Mouse (Mus musculus) left cerebral cortex, adult 18-20 months (tissue): ENCODE measurements around the gene Des. TPM values are rescaled to one million over a fixed set of nuclear protein-coding genes. Genes with fewer than 3 reads are reported as not detected.

Source experiments
- DNase-seq, 2 experiments: peaks; one replicate each; pipeline ENCODE4 v3.0.0; 2021 to 2022; ENCODE audit warnings: low spot score in 2 of 2, mixed read lengths in 1 of 2
- total RNA-seq, 2 experiments: library from RNA; stranded (reverse); gene quantifications; 2 replicates each; pipeline ENCODE4 v1.2.3; 2021

The Des gene
- total RNA-seq, 2 experiments from 2014 or later: 0.88 to 0.91 TPM

GRCm38 (mm10) chr1:75345036-75345935, 14.8 kb upstream of the Des start:
- DNase-seq: no peak

DNA sequence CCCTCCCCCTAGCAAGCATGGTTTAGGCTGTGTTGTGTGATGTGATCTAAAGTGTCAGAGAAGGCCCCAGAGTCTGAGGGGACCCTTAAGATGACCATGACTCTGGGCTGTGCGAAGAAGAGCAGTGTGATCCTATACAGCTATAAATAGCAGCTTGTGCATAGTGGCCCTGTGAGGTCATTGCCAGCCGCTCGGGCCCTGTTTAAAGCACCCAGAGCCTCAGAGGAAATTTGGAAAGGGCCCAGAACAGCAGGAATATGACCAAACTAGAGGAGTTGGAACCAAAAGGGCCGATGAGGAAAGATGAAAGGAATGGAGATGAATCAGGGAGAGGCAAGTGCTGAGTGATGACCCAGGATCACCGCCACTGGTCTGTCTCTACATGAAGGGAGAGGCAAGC, 12.8 kb upstream of the Des start:
- DNase-seq: no peak

GRCm38 (mm10) chr1:75349275-75349674, 10.9 kb upstream of the Des start:
- DNase-seq: no peak

- DNase-seq: no peak
These were observed 2.9 kb upstream of the Des start for GRCm38 (mm10) chr1:75357261-75357660.

DNA sequence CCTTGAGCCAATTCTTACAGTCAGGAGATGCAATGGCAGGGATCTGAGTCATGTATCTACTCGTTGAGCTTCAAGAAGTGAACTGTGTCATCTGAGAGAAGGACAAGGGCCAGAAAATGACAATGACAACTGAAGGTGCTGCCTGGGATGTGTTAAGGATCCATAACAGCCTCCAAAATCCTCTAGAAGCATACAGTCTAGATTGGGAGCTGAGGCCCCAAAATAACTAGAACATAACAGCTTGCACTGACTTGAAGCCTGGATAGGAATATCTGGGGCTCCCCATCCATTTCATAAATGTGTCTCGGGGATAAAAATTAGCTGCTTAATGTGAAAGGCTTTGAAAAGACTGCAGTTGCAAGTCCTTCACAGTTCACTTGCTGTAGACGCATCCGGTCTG, 2.1 kb upstream of the Des start:
- DNase-seq: no peak

- DNase-seq: peak; percentile 51 to 58
These were observed 783 bp upstream of the Des start for GRCm38 (mm10) chr1:75359346-75359745.

DNA sequence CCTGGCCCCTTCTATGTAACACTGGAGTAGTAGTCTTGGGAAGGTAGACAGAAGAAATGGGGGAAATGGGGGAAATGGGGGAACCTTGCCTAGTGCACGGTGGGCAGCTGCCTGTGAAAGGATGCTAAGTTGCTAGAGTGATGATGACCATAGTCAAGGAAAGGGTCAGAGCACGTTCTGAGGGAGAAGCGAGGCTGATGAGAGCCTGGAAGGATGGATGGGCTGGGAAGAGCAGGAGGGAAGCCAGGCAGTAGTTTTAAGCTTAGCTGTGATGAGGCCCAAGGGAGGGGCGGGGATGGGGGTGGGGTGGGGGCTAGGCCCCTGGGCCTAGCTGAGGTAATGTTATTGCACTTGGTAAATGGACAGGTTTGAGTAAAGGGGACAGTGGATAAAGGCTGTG, 994 bp downstream of the Des start:
- DNase-seq: no peak

DNA sequence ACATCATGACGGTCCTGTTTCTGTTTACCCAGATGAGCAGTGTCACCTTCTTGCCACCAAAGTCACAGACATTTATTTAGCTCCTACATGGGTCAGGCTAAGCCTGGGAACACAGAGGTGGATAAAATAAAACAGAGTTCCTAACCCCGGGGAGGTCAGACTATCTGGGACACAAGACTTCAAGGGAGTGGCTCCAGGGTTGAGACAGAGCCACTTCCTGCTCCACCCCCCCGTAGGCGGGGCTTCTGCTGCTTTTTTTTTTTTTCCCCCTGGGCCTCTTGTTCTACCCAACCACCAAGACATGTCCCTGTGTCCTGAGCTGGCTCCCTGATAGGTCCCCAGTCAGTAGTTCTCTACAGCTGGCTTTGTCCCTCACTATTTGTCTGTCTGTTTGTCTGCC, 1.6 kb downstream of the Des start:
- no peak for DNase-seq

DNA sequence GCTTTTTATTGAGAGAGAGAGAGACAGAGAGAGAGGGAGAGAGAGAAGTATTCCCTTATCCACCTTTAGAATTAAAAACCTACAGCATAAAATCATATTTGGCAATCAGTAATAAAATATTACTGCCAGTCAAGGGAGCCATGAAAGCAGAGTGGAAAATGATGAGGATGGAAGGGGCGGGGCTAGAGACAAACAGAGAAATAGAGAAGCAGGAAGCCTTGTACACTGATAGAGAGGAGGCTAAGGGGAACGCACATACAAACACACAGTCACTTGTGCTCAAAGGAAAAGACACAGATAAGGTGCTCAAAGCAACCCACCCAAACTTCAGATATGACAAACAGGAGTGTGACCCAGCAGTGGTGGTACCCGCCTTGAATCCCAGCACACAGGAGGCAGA, 3.7 kb downstream of the Des start:
- no peak for DNase-seq

- no peak for DNase-seq
These were observed 5.5 kb downstream of the Des start for GRCm38 (mm10) chr1:75365510-75366137.

DNA sequence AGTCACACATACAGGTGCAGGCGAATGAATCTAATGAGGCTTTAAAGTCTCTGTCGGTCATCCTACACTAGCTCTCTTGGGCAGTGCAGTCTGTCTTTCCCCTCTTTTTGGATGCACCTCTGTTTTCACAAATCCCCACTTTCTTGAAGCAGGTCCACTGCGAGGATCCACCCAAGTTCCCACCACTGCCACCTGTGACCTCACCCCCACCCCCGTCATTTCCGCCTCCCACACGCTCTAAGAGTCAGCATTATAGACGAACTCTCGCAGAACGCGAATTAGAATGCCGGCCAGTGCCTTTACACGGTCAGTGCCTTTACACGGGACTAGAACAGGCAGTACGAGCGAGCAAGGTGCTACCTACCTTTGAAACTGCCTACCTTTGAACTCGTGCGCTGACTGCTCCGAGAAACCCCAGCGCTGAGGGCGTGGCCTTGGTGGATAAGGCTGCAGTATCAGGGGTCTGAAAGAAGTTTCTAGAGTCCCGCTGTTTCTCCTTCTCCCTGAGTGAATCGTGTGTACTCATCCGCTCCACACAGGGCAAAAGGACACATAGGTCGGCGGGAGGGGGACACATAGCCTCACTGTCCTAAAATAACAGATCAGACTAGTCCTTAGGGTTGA, 9.3 kb downstream of the Des start:
- no peak for DNase-seq

DNA sequence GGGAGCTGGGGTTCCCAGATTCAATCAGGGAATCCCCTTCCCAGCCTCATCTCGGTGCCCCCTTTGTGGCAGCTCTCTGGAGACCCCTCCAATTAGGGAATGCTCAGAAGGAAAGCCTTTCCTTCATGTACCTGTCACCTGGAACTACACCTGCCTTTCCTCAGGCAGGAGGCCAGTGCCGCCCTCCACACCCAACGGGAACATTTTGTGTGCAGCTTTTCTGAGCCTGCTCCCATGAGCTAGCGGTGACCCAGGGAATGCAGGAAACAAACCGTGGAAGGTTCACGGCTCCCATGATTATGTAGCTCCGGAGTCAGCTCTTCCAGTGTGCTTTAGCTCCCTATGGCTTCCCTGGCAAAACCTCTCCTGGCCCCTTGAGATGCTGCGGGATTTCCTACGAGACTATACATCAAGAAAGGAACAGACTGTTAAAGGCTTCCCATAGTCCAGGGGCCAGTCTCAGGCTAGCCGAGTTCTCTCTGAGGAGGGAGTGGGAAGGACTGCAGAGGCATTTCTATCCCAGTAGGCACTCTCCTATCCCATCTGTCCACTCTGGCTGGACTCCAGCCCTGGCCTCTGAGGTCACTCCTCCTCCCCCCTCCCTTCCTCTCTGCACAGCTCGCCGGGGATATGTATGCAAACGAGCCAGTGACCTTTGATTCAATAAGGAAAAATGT, 10.0 kb downstream of the Des start:
- DNase-seq: no peak

GRCm38 (mm10) chr1:75371317-75372095, 11.4 kb downstream of the Des start:
- DNase-seq: peak in 1 of 2 experiments; percentile 48

- DNase-seq: no peak
These were observed 12.3 kb downstream of the Des start for GRCm38 (mm10) chr1:75372450-75372849.

GRCm38 (mm10) chr1:75373276-75373675, 13.1 kb downstream of the Des start:
- no peak for DNase-seq

GRCm38 (mm10) chr1:75374950-75375936, 15.1 kb downstream of the Des start, which contains the start of gene Speg:
Gene Speg (plus strand): TSS chr1:75375297.
- DNase-seq: no peak

- no peak for DNase-seq
These were observed 19.1 kb downstream of the Des start for GRCm38 (mm10) chr1:75379196-75379595.

DNA sequence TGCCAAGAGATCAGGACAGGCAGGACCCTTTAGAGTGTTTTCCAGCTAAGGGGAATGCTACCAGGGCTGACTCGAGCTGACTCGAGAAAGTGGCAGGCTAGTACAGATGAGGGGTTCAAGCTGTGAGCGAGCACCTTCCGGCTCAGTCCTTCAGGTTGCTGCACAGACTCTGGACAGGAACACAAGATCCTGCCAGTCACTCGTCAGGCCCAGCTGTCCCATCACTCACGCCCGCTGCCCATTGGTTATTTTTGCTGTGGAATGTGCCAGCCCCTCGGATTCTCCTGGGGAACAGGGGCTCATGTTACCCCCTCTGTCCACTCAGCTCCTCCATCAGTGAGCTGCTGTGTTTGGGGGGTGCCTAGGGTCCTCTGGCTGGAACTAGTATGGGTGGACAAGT, 19.8 kb downstream of the Des start:
- no peak for DNase-seq

GRCm38 (mm10) chr1:75380951-75381350, 20.8 kb downstream of the Des start:
- DNase-seq: no peak
